Mouse (Mus musculus): ENCODE measurements around the gene Echdc2. TPM values are rescaled to one million over a fixed set of nuclear protein-coding genes. Genes with fewer than 3 reads are reported as not detected.

Echdc2 gene
- polyA plus RNA-seq, 1 experiment from 2014 or later: 38.3 TPM

- Histone ChIP-seq H3K9me3 (ENCODE audit: control insufficient read depth, low read length) (no peaks in the 10 kb centered on the region), H3K4me1 (ENCODE audit: control insufficient read depth, insufficient read depth, low read length) (no peaks in the 10 kb centered on the region), H3K27me3 (ENCODE audit: control insufficient read depth, insufficient read depth, low read length) (peaks cover 2% of the 10 kb centered on the region; the same call in 1 of the 2 replicates), H3K36me3 (ENCODE audit: control insufficient read depth, insufficient read depth, low read length) (no peaks in the 10 kb centered on the region; the same call in 1 of the 2 replicates), H3K27ac (replicated peaks; ENCODE audit: low read depth, low read length) (no peak overlapping the region), H3K9ac (ENCODE audit: low read length) (no peak overlapping the region), H3K4me2 (ENCODE audit: low read depth, severe bottlenecking) (no peak overlapping the region), H3K4me3 (ENCODE audit: low read depth, low read length) (no peak overlapping the region)
- no peak for DNase-seq (ENCODE audit: low spot score)
- WGBS: 89% methylated on average over 4 of the region's 4 CpGs
- ATAC-seq (ENCODE audit: insufficient number of reproducible peaks, low FRiP score, low TSS enrichment, low read depth): no peak
These were observed 1.6 kb downstream of the Echdc2 start for GRCm38 (mm10) chr4:108166874-108167273.

DNA sequence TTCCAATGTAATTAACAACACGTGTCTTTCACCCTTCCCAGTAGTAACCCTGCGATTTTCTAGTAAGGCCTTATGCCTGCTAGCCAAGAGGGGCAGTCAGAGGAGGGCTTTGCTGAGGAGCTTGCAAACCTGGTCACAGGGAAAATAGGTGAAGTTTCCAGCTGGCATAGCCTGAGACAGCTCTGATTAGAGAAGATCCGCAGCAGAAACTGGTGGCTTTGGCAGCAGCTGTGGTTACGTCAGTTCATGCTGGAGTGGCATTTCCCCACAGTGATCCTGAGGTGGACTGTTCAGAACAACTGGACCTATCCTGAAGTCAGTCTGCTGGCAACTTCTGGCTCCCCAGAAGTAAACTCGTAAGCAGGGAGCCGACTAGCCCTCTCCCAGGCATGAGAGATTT lies 2.8 kb downstream of the Echdc2 start:
- 75% methylated on average over 6 of the region's 6 CpGs for WGBS
- H3K27ac ChIP-seq (replicated peaks; ENCODE audit: low read depth, low read length): no peak overlapping the region
- no peaks in the 10 kb centered on the region for H3K9me3 ChIP-seq (ENCODE audit: control insufficient read depth, low read length)
- H3K9ac ChIP-seq (ENCODE audit: low read length): no peak overlapping the region
- H3K27me3 ChIP-seq (ENCODE audit: control insufficient read depth, insufficient read depth, low read length): peaks cover 2% of the 10 kb centered on the region; the same call in 1 of the 2 replicates
- H3K36me3 ChIP-seq (ENCODE audit: control insufficient read depth, insufficient read depth, low read length): no peaks in the 10 kb centered on the region; the same call in 1 of the 2 replicates
- DNase-seq (ENCODE audit: low spot score) (no peak), ATAC-seq (ENCODE audit: insufficient number of reproducible peaks, low FRiP score, low TSS enrichment, low read depth) (no peak)
- no peak overlapping the region for H3K4me2 ChIP-seq (ENCODE audit: low read depth, severe bottlenecking)
- no peak overlapping the region for H3K4me3 ChIP-seq (ENCODE audit: low read depth, low read length)
- no peaks in the 10 kb centered on the region for H3K4me1 ChIP-seq (ENCODE audit: control insufficient read depth, insufficient read depth, low read length)

DNA sequence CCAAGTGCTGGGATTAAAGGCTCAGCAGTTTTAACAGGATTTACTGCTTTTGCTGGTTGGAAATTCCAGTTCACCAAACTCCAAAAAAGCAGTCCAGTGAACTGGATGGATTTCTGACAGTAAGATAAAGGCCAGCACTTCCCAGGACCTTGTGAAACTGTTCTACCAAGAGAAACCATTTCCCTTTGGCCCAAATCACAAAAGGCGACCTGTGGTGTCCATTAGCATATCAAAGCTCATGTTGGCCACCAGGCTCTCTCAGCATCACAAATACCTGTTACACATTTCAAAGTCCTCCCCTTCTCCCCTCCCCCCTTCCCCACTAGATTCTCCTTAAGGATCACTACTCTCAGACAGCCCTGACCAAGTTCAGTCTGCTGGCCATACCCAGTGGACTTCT lies 17.0 kb downstream of the Echdc2 start:
- no peak for ATAC-seq (ENCODE audit: insufficient number of reproducible peaks, low FRiP score, low TSS enrichment, low read depth)
- Histone ChIP-seq H3K9me3 (ENCODE audit: control insufficient read depth, low read length) (no peaks in the 10 kb centered on the region), H3K4me1 (ENCODE audit: control insufficient read depth, insufficient read depth, low read length) (no peaks in the 10 kb centered on the region), H3K27ac (replicated peaks; ENCODE audit: low read depth, low read length) (no peak overlapping the region), H3K9ac (ENCODE audit: low read length) (no peak overlapping the region), H3K27me3 (ENCODE audit: control insufficient read depth, insufficient read depth, low read length) (no peaks in the 10 kb centered on the region), H3K36me3 (ENCODE audit: control insufficient read depth, insufficient read depth, low read length) (no peaks in the 10 kb centered on the region), H3K4me3 (ENCODE audit: low read depth, low read length) (no peak overlapping the region), H3K4me2 (ENCODE audit: low read depth, severe bottlenecking) (no peak overlapping the region)
- 52% methylated on average over 1 of the region's 1 CpGs for WGBS
- no peak for DNase-seq (ENCODE audit: low spot score)

GRCm38 (mm10) chr4:108192821-108193323 lies 27.6 kb downstream of the Echdc2 start:
- 78% methylated on average over 2 of the region's 2 CpGs for WGBS
- no peak for ATAC-seq (ENCODE audit: insufficient number of reproducible peaks, low FRiP score, low TSS enrichment, low read depth)
- DNase-seq (ENCODE audit: low spot score): no peak
- Histone ChIP-seq H3K4me1 (ENCODE audit: control insufficient read depth, insufficient read depth, low read length) (no peaks in the 10 kb centered on the region), H3K9ac (ENCODE audit: low read length) (no peak overlapping the region), H3K27me3 (ENCODE audit: control insufficient read depth, insufficient read depth, low read length) (no peaks in the 10 kb centered on the region), H3K36me3 (ENCODE audit: control insufficient read depth, insufficient read depth, low read length) (no peaks in the 10 kb centered on the region), H3K27ac (replicated peaks; ENCODE audit: low read depth, low read length) (no peak overlapping the region), H3K4me3 (ENCODE audit: low read depth, low read length) (no peak overlapping the region), H3K9me3 (ENCODE audit: control insufficient read depth, low read length) (no peaks in the 10 kb centered on the region), H3K4me2 (ENCODE audit: low read depth, severe bottlenecking) (no peak overlapping the region)

GRCm38 (mm10) chr4:108196277-108196855 lies 31.1 kb downstream of the Echdc2 start:
- Histone ChIP-seq H3K9ac (ENCODE audit: low read length) (no peak overlapping the region), H3K4me3 (ENCODE audit: low read depth, low read length) (no peak overlapping the region), H3K4me2 (ENCODE audit: low read depth, severe bottlenecking) (no peak overlapping the region), H3K27me3 (ENCODE audit: control insufficient read depth, insufficient read depth, low read length) (no peaks in the 10 kb centered on the region), H3K4me1 (ENCODE audit: control insufficient read depth, insufficient read depth, low read length) (no peaks in the 10 kb centered on the region), H3K36me3 (ENCODE audit: control insufficient read depth, insufficient read depth, low read length) (no peaks in the 10 kb centered on the region), H3K27ac (replicated peaks; ENCODE audit: low read depth, low read length) (no peak overlapping the region), H3K9me3 (ENCODE audit: control insufficient read depth, low read length) (no peaks in the 10 kb centered on the region)
- 81% methylated on average over 6 of the region's 6 CpGs for WGBS
- ATAC-seq (ENCODE audit: insufficient number of reproducible peaks, low FRiP score, low TSS enrichment, low read depth) (no peak), DNase-seq (ENCODE audit: low spot score) (no peak)

DNA sequence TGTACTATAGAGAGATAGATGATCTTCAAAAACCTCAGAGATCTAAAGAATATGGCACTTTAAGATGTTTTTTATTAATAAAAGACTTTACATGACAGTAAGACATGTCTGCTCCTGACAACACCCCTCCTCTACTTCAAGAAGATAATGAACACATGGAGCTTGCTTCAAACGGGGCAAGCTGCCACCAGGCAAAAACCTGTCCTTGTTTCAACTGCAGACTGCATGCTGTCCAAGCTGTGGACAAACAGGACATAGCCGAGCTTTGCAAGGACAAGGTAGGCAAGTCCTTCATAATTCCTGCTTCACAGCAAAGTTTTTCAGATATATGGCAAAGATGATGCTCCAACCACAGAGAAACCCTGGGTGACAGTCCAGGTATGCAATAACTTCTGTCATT lies 34.0 kb downstream of the Echdc2 start:
- Histone ChIP-seq H3K27me3 (ENCODE audit: control insufficient read depth, insufficient read depth, low read length) (no peaks in the 10 kb centered on the region), H3K4me2 (ENCODE audit: low read depth, severe bottlenecking) (no peak overlapping the region), H3K4me1 (ENCODE audit: control insufficient read depth, insufficient read depth, low read length) (no peaks in the 10 kb centered on the region), H3K27ac (replicated peaks; ENCODE audit: low read depth, low read length) (no peak overlapping the region), H3K4me3 (ENCODE audit: low read depth, low read length) (no peak overlapping the region), H3K9ac (ENCODE audit: low read length) (no peak overlapping the region), H3K9me3 (ENCODE audit: control insufficient read depth, low read length) (no peaks in the 10 kb centered on the region), H3K36me3 (ENCODE audit: control insufficient read depth, insufficient read depth, low read length) (no peaks in the 10 kb centered on the region)
- no peak for ATAC-seq (ENCODE audit: insufficient number of reproducible peaks, low FRiP score, low TSS enrichment, low read depth)
- DNase-seq (ENCODE audit: low spot score): no peak
- 76% methylated on average over 2 of the region's 2 CpGs for WGBS

GRCm38 (mm10) chr4:108204629-108205028 lies 39.4 kb downstream of the Echdc2 start:
- DNase-seq (ENCODE audit: low spot score): no peak
- ATAC-seq (ENCODE audit: insufficient number of reproducible peaks, low FRiP score, low TSS enrichment, low read depth): no peak
- no peak overlapping the region for H3K27ac ChIP-seq (replicated peaks; ENCODE audit: low read depth, low read length)
- no peaks in the 10 kb centered on the region for H3K27me3 ChIP-seq (ENCODE audit: control insufficient read depth, insufficient read depth, low read length)
- H3K36me3 ChIP-seq (ENCODE audit: control insufficient read depth, insufficient read depth, low read length): no peaks in the 10 kb centered on the region
- no peak overlapping the region for H3K4me3 ChIP-seq (ENCODE audit: low read depth, low read length)
- H3K9me3 ChIP-seq (ENCODE audit: control insufficient read depth, low read length): no peaks in the 10 kb centered on the region
- no peak overlapping the region for H3K4me2 ChIP-seq (ENCODE audit: low read depth, severe bottlenecking)
- no peak overlapping the region for H3K9ac ChIP-seq (ENCODE audit: low read length)
- 87% methylated on average over 6 of the region's 6 CpGs for WGBS
- H3K4me1 ChIP-seq (ENCODE audit: control insufficient read depth, insufficient read depth, low read length): no peaks in the 10 kb centered on the region

DNA sequence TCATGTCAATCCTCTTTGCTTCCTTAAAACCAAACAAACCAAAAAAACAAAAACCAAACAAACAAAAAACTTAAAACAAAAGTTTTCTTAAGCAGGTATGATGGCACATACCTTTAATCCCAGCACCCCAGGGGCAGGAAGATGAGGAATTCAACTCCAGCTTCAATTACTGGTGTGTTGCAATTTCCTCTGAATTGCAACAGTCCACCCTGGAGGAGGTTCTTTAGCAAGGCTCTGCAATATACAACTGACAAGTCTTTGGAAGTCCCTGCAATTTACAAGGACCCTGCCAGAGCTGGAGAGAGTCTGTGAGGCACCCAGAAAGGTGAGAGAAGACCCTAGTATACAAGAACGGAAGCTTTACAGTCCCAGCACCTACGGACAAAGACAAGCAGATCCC lies 47.8 kb downstream of the Echdc2 start:
- Histone ChIP-seq H3K9ac (ENCODE audit: low read length) (no peak overlapping the region), H3K27me3 (ENCODE audit: control insufficient read depth, insufficient read depth, low read length) (peaks cover 16% of the 10 kb centered on the region), H3K9me3 (ENCODE audit: control insufficient read depth, low read length) (no peaks in the 10 kb centered on the region), H3K36me3 (ENCODE audit: control insufficient read depth, insufficient read depth, low read length) (no peaks in the 10 kb centered on the region), H3K4me1 (ENCODE audit: control insufficient read depth, insufficient read depth, low read length) (no peaks in the 10 kb centered on the region), H3K4me3 (ENCODE audit: low read depth, low read length) (no peak overlapping the region), H3K27ac (replicated peaks; ENCODE audit: low read depth, low read length) (no peak overlapping the region), H3K4me2 (ENCODE audit: low read depth, severe bottlenecking) (no peak overlapping the region)
- 83% methylated on average over 2 of the region's 2 CpGs for WGBS
- DNase-seq (ENCODE audit: low spot score) (no peak), ATAC-seq (ENCODE audit: insufficient number of reproducible peaks, low FRiP score, low TSS enrichment, low read depth) (no peak)
